Mouse (Mus musculus) liver, adult 2 months (tissue): ENCODE measurements around the gene Olfr449.

Experiments used
- CTCF ChIP-seq: fragments of 200-500 bp; IDR thresholded peaks from 2 replicates; pipeline ENCODE4 v1.5.1; 2011; ENCODE audit warnings: low read depth, low read length, control low read depth
- POLR2A ChIP-seq: fragments of 200-500 bp; IDR thresholded peaks from 2 replicates; pipeline ENCODE4 v1.6.1; 2011; ENCODE audit warnings: low read length, control low read depth; ENCODE audit not compliant: insufficient read depth; ENCODE audit errors: extremely low read depth

DNA sequence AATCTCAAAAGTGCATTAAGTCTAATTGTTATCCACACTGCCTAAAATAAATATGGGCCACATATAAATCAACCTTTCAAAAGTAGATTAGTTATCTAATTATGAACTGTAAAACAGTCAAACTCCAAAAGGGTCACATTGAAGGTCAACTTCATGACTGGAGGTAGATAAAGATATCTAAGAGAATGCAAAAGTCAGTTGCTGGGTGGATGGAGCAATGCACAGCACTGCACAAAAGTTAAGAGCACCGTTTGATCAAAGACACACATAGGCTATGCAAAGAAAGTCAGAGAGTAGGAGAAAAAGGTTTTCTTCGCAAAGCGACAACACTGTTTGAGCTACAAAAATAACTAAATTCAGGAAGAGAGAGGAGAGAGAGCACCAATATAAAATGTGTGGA, 39.2 kb upstream of the Olfr449 start:
- no peak for TF ChIP-seq POLR2A
- no peak for TF ChIP-seq CTCF
